Mouse (Mus musculus) hindbrain, postnatal 0 days (tissue): ENCODE results near the gene Amot. TPM values are rescaled to one million over a fixed set of nuclear protein-coding genes. Genes with fewer than 3 reads are reported as not detected.

Experiments
- ATAC-seq: fragments of 200-750 bp; cut with Nextera tagmentation; 2 replicates; pipeline ENCODE4 v1.8.0; 2017; ENCODE audit warnings: mild to moderate bottlenecking, moderate TSS enrichment, moderate library complexity
- DNase-seq: peaks from one replicate; pipeline ENCODE4 v3.0.0-alpha.2; 2015; ENCODE audit warnings: low spot score
- H3K27ac ChIP-seq: fragments of 300-500 bp; sonication (generic); 2 replicates; pipeline ENCODE4 v1.5.1; 2014; ENCODE audit warnings: mild to moderate bottlenecking
- H3K27me3 ChIP-seq: fragments of 300-500 bp; sonication (generic); 2 replicates; pipeline ENCODE4 v1.6.1; 2014; ENCODE audit warnings: low read length, mixed read lengths; ENCODE audit not compliant: insufficient read depth
- H3K36me3 ChIP-seq: fragments of 300-500 bp; sonication (generic); 2 replicates; pipeline ENCODE4 v1.6.1; 2014; ENCODE audit warnings: low read length, mixed read lengths; ENCODE audit not compliant: insufficient read depth
- H3K4me1 ChIP-seq: fragments of 300-500 bp; sonication (generic); 2 replicates; pipeline ENCODE4 v1.6.1; 2014; ENCODE audit warnings: antibody characterized with exemption, low read length, mixed read lengths; ENCODE audit not compliant: insufficient read depth
- H3K4me2 ChIP-seq: fragments of 300-500 bp; sonication (generic); 2 replicates; pipeline ENCODE4 v1.6.1; 2014; ENCODE audit warnings: low read depth, mild to moderate bottlenecking, low read length, moderate library complexity, mixed read lengths
- H3K4me3 ChIP-seq: fragments of 300-500 bp; sonication (generic); 2 replicates; pipeline ENCODE4 v1.5.1; 2014; ENCODE audit warnings: low read length
- H3K9ac ChIP-seq: fragments of 300-500 bp; sonication (generic); replicated peaks from 2 replicates; pipeline ENCODE4 v1.6.1; 2014; ENCODE audit warnings: mild to moderate bottlenecking, low read length, moderate library complexity, mixed read lengths
- H3K9me3 ChIP-seq: fragments of 300-500 bp; sonication (generic); 2 replicates; pipeline ENCODE4 v1.6.1; 2016; ENCODE audit warnings: low read length, mixed read lengths
- CTCF ChIP-seq: IDR thresholded peaks from 2 replicates; pipeline ENCODE4 v1.5.1; 2016; ENCODE audit warnings: antibody characterized with exemption, control low read depth, low read depth
- WGBS: fragments of 180-500 bp; shearing (Covaris S2); extraction: QIAGEN DNeasy Blood & Tissue Kit; methylation state at CpG from one replicate; pipeline ENCODE4 v1.1.7; 2014; 5-methylcytosine and 5-hydroxymethylcytosine counted together
- polyA plus RNA-seq: library from polyadenylated mRNA; unstranded; fragments of >200 nt; fragmentation: Nextera tagmentation; extraction: Ambion mirVana; gene quantifications from 2 replicates; pipeline ENCODE4 v1.2.1, GENCODE M21; 2015
- total RNA-seq: library from RNA; depleted of rRNA; stranded (reverse); fragments of >200 nt; gene quantifications from 2 replicates; pipeline ENCODE4 v1.2.3, GENCODE M21; 2014

The Amot gene
- total and polyA plus RNA-seq, 2 experiments from 2014 or later: 9.4 to 29.8 TPM

DNA sequence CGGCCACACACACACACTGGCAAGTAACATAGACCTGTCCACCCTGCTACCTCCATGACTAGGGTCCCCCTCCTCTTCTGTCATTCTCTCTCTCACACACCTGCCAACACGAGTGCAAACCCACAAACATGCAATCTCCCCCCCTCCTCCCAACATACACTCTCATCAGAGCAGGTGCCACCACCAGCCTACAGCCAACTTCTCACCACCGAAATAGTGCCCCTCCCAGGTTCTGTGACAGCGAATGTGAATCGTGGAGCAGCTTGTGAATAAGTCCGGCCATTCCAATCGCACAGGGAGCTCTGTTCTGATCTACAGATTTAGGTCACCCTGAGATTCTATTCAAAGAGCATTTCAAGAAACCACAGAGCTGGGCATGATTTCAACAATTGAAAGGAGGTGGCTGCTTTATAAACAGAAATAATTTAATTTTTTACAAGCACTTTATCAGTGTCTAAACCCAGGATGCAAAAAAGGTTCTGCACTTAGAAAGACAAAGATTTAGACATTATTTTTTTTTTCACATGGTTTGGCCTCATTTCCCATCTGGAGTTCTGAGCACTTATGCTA is 21.4 kb downstream of the Amot start:
- DNase-seq (peak; percentile 29), ATAC-seq (no peak)
- Histone ChIP-seq H3K4me2 (no peak overlapping the region), H3K4me1 (no peaks in the 10 kb centered on the region), H3K4me3 (no peak overlapping the region), H3K36me3 (no peaks in the 10 kb centered on the region), H3K9ac (no peak overlapping the region), H3K27me3 (no peaks in the 10 kb centered on the region), H3K27ac (no peak overlapping the region; the same call in 1 of the 2 replicates), H3K9me3 (no peaks in the 10 kb centered on the region)
- 69% methylated on average over 7 of the region's 7 CpGs for WGBS
- no peak for TF ChIP-seq CTCF

DNA sequence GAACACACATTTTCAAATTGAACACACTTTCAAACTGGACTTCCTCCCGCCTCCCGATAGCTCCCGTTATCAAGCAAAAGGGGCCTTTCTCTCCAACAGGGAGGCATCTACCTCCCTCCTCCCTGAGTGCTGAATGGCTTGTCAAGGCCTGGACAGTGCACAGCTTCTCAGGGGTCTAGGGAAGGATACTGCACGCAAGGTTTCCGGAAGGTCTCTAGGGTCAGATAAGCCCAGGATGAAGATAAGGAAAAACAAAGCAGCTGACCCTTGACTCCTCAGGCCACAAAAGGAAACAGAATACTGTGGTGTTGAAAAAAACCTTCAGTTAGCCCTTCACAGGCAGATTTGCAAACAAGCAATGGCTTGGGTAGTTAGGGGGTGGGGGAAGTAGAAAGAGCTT is 22.6 kb downstream of the Amot start:
- Histone ChIP-seq H3K4me3 (no peak overlapping the region), H3K36me3 (no peaks in the 10 kb centered on the region), H3K27me3 (no peaks in the 10 kb centered on the region), H3K4me2 (no peak overlapping the region), H3K27ac (no peak overlapping the region), H3K9ac (no peak overlapping the region), H3K4me1 (no peaks in the 10 kb centered on the region), H3K9me3 (no peaks in the 10 kb centered on the region)
- WGBS: 81% methylated on average over 5 of the region's 5 CpGs
- TF ChIP-seq CTCF: no peak
- DNase-seq (no peak), ATAC-seq (no peak)

DNA sequence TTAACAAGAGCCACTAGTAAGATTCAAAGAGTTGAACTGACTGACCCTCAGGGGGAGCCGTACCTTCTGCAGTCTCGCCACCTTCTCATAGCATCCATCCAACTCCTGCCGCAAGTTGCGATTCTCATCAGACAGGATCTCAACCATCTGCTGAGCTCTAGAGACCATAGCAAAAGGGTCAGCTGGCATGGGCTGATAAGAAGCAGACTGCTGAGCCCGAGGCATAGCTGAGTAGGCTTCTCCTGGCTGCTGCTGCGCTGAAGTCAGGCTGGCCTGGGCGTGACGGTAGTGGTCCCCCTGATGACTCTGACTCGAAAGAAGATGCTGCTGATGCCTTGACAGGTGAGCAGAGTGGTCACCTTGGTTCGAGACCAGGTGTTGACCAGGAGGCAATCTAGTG is 25.0 kb downstream of the Amot start:
- DNase-seq: no peak
- no peaks in the 10 kb centered on the region for H3K36me3 ChIP-seq
- no peak for TF ChIP-seq CTCF
- WGBS: 83% methylated on average over 10 of the region's 10 CpGs
- H3K4me2 ChIP-seq: no peak overlapping the region
- no peak overlapping the region for H3K4me3 ChIP-seq
- ATAC-seq: no peak
- H3K27me3 ChIP-seq: no peaks in the 10 kb centered on the region
- H3K27ac ChIP-seq: no peak overlapping the region
- H3K9ac ChIP-seq: no peak overlapping the region
- no peaks in the 10 kb centered on the region for H3K9me3 ChIP-seq
- no peaks in the 10 kb centered on the region for H3K4me1 ChIP-seq

DNA sequence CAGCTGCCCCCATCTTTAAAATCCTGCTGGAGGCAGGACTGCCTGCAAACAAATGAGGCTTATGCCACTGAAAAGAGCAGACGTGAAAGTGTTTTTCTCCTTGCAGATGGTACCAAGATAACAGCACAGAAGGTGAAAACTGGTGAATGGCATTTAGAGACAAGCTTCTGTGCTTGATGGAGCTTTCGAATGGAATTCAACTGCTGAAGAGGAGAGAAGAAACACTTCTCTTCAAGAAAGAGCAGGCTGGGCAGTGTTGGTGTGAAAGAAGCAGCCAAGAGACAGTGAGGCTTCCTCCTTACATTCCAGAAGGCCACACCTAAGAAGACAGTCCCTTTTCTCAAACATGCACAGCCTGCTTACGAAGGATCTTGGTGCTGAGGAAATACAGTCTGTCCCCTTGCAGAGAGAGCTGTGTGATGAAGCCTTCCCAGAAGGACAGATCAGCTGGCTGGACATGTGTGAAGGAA is 27.2 kb downstream of the Amot start:
- H3K4me2 ChIP-seq: no peak overlapping the region
- H3K9ac ChIP-seq: no peak overlapping the region
- H3K4me1 ChIP-seq: no peaks in the 10 kb centered on the region
- H3K36me3 ChIP-seq: no peaks in the 10 kb centered on the region
- ATAC-seq: no peak
- 68% methylated on average over 3 of the region's 3 CpGs for WGBS
- TF ChIP-seq CTCF: no peak
- H3K27ac ChIP-seq: no peak overlapping the region
- no peak overlapping the region for H3K4me3 ChIP-seq
- no peak for DNase-seq
- H3K27me3 ChIP-seq: no peaks in the 10 kb centered on the region
- no peaks in the 10 kb centered on the region for H3K9me3 ChIP-seq

DNA sequence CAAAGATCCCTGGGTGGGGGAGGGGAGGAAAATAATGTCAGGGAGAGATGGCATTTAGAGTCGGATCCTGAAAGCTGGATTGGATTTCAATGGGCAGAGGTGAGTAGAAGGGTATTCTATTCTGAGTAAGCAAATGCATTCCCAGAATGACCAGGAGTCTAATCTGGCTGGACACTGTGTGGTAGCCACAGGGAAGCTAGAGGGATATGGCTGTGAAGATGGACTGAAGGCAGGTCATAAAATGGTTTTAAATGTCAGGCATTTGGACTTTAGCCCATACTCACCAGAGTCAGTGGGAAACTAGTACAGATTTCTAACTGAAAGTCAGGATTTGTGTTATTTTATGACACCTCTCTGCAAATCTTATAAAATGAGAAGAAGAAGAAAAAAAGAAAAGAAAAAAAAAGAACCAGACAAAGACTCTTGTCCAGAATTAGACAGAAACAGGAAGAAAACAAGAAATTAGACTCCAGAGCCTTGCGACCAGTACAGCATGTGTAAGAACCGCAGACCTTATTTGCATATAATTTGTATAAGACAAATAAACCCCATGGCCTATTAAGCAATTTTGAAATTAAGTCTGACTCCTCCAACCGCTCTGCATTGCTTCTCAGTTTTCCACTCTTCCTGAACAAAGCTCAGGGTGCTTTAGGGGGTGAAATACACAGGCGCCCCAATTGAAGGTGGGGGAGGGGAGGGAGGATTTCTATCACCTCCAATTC is 27.8 kb downstream of the Amot start:
- TF ChIP-seq CTCF: no peak
- H3K9me3 ChIP-seq: no peaks in the 10 kb centered on the region
- no peak for ATAC-seq
- no peak overlapping the region for H3K9ac ChIP-seq
- H3K27ac ChIP-seq: no peak overlapping the region
- H3K27me3 ChIP-seq: no peaks in the 10 kb centered on the region
- no peak overlapping the region for H3K4me3 ChIP-seq
- no peaks in the 10 kb centered on the region for H3K4me1 ChIP-seq
- WGBS: 71% methylated on average over 5 of the region's 5 CpGs
- H3K4me2 ChIP-seq: no peak overlapping the region
- no peak for DNase-seq
- no peaks in the 10 kb centered on the region for H3K36me3 ChIP-seq

DNA sequence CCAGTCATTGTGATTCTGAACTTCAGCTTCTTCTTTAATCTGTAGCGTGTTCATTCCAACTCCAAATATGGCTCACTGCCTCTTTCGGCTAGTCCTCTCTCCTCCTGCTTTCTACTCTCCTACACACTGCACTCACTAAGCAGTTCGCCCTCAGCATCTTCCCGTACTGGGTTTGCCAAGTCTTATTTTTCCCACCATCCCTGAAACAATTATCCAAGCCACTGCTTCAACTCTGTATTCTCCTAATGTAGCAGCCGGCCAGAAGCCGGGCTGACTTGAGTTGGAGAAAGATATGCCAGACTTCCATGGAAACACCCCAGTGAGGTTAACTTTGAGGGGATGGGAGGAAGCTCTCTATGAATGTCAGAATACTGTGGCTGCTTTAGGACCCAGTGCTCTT is 36.7 kb downstream of the Amot start:
- Histone ChIP-seq H3K4me3 (no peak overlapping the region), H3K4me1 (no peaks in the 10 kb centered on the region), H3K9me3 (no peaks in the 10 kb centered on the region), H3K27me3 (no peaks in the 10 kb centered on the region), H3K9ac (no peak overlapping the region), H3K36me3 (no peaks in the 10 kb centered on the region), H3K4me2 (no peak overlapping the region), H3K27ac (0 out of 2 replicates have a peak overlapping the region, but pooled peaks have one; percentile 20)
- peak; percentile 83 for ATAC-seq
- no peak for TF ChIP-seq CTCF
- WGBS: 77% methylated on average over 6 of the region's 6 CpGs
- DNase-seq: peak; percentile 50

DNA sequence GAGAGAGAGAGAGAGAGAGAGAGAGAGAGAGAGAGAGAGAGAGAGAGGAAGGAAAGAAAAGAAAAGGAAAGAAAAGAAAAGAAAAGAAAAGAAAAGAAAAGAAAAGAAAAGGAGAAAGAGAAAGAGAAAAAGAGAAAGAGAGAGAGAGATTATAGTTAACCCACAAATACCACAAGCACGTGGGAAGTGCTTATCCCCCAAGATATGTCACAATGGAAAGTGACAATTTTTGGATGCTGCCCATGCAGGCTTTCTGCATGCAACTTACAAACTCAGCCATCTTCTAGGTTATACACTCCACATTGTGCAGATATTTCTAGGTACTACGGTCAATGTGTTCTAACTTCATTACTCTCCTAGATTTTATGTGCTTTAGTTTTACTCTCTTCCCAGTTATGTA is 41.5 kb downstream of the Amot start:
- Histone ChIP-seq H3K27me3 (no peaks in the 10 kb centered on the region), H3K4me1 (no peaks in the 10 kb centered on the region), H3K4me2 (no peak overlapping the region), H3K9ac (no peak overlapping the region), H3K9me3 (no peaks in the 10 kb centered on the region), H3K36me3 (no peaks in the 10 kb centered on the region), H3K27ac (no peak overlapping the region), H3K4me3 (no peak overlapping the region)
- DNase-seq (no peak), ATAC-seq (no peak)
- TF ChIP-seq CTCF: no peak
- WGBS: 67% methylated on average over 2 of the region's 2 CpGs
